Mouse (Mus musculus): ENCODE measurements around the gene Smarcal1. TPM values are rescaled to one million over a fixed set of nuclear protein-coding genes. Genes with fewer than 3 reads are reported as not detected.

Gene Smarcal1
- polyA plus RNA-seq (2015; fragmentation: Nextera tagmentation; extraction: Ambion mirVana): 20.0 and 20.5 TPM in 2 replicates

- peak within 1 kb of the TSS; percentile 84 for H3K9ac ChIP-seq (ENCODE audit: low read length)
- peak within 1 kb of the TSS; percentile 71 for H3K4me2 ChIP-seq (ENCODE audit: low read depth, low read length)
- no peaks in the 10 kb centered on the region for H3K9me3 ChIP-seq (replicated peaks; ENCODE audit: control insufficient read depth, low read length)
- peak within 1 kb of the TSS; percentile 89 for H3K4me3 ChIP-seq (ENCODE audit: low read length)
- peak within 1 kb of the TSS; percentile 87 for H3K27ac ChIP-seq (ENCODE audit: low read length)
- H3K4me1 ChIP-seq (ENCODE audit: control insufficient read depth, insufficient read depth, low read length): peaks cover 15% of the 10 kb centered on the region
- peaks cover 4% of the 10 kb centered on the region; the same call in 1 of the 2 replicates for H3K27me3 ChIP-seq (ENCODE audit: control insufficient read depth, insufficient read depth, low read length)
- peaks cover 19% of the 10 kb centered on the region for H3K36me3 ChIP-seq (ENCODE audit: control insufficient read depth, insufficient read depth)
- ATAC-seq (replicated peaks; ENCODE audit: extremely low read depth, insufficient read depth, low FRiP score): peak; percentile 100
- WGBS: under 1% methylated on average over 25 of the region's 25 CpGs
Measured at GRCm38 (mm10) chr1:72582947-72583731, at the start of gene Smarcal1. Smarcal1 (plus strand) TSS chr1:72583251.

- Histone ChIP-seq H3K4me2 (ENCODE audit: low read depth, low read length) (no peak overlapping the region), H3K27ac (ENCODE audit: low read length) (no peak overlapping the region), H3K4me1 (ENCODE audit: control insufficient read depth, insufficient read depth, low read length) (peaks cover 8% of the 10 kb centered on the region), H3K36me3 (ENCODE audit: control insufficient read depth, insufficient read depth) (no peaks in the 10 kb centered on the region), H3K4me3 (ENCODE audit: low read length) (no peak overlapping the region), H3K9ac (ENCODE audit: low read length) (no peak overlapping the region), H3K9me3 (replicated peaks; ENCODE audit: control insufficient read depth, low read length) (no peaks in the 10 kb centered on the region), H3K27me3 (ENCODE audit: control insufficient read depth, insufficient read depth, low read length) (peaks cover 32% of the 10 kb centered on the region)
- no peak for ATAC-seq (replicated peaks; ENCODE audit: extremely low read depth, insufficient read depth, low FRiP score)
Measured at GRCm38 (mm10) chr1:72533439-72533838, 49.6 kb upstream of the Smarcal1 start.

DNA sequence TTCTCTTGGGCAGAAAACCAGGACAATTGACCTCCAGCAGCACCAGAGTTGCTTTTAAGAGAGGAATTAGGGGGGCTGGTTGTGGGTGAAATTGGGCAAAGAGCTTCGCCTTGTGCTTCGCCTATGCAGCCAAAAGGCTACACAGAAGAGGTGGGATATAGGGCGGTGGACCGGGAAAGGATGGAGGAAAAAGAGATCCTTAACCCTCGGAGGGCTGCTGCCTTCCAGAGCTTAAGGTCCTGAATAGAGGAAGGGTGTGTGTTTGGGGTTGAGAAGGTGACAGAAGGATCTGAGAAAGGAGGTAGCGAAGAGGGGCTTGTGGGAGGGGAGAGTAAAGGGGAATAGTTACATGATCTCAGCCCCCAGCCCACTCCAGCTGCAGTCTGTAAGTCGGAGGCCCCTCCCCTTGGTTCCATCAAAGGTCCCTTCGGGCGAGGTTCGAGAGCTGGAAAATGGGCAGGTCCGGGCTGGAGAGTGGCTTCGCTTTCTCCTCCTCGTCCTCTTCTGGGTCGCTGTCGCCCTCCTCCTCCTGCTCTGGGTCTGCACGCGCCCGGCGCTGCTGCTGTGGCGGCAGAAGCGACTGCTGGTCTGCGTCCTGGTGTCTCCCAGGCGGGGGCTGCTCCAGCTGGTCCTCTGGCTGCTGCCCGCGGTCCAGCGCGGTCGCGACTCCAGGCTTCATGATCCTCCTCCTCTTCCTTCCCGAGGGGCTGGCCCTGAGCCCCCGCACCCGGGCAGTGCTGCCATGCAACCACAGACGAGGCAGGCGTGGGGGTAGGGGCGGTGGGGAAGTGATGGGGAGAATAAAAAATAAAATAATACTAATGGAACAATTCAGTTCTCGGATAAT, 47.1 kb upstream of the Smarcal1 start:
- Histone ChIP-seq H3K9me3 (replicated peaks; ENCODE audit: control insufficient read depth, low read length) (no peaks in the 10 kb centered on the region), H3K36me3 (ENCODE audit: control insufficient read depth, insufficient read depth) (no peaks in the 10 kb centered on the region), H3K9ac (ENCODE audit: low read length) (no peak overlapping the region), H3K4me3 (ENCODE audit: low read length) (peak overlapping the region; percentile 37), H3K4me1 (ENCODE audit: control insufficient read depth, insufficient read depth, low read length) (peaks cover 8% of the 10 kb centered on the region), H3K27me3 (ENCODE audit: control insufficient read depth, insufficient read depth, low read length) (peaks cover 32% of the 10 kb centered on the region), H3K4me2 (ENCODE audit: low read depth, low read length) (peak overlapping the region; percentile 58), H3K27ac (ENCODE audit: low read length) (no peak overlapping the region)
- WGBS: 3% methylated on average over 36 of the region's 36 CpGs
- no peak for ATAC-seq (replicated peaks; ENCODE audit: extremely low read depth, insufficient read depth, low FRiP score)

DNA sequence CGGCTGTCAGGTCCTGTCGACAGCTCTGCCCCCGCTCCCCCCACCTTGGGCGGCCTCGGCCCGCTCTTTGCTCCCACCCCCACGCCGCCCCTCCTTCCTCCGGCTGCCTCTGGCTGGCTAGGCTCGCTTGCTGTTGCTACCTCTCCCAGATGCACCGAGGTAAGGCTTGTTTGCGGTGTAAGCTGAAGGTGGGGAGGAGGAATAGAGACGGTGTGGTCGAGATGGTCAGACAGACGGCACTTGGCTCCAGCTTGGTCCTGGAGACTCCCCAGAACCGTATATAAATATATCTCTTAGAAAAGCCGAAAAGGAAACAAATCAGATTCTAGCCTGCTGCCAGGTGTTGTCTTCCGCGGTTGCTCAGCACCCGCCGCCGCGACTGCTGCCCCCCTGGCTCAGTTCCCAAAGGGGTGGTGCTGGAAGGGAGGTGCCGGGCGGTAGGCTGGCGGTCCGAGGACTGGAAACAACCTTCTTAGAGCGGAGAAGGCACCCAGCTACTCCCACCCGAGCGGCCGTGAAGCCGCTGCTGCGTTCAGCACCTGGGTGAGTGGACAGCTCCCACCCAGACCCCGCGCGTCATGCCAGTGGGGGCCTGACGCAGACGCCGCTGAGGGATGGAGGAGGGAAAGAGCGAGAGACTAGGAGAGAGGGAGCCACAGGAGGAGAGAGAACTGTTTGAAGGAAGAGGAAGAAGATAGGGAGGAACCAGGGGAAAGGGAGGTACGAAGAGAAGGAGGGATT, 46.3 kb upstream of the Smarcal1 start, which contains the start of gene March4:
Gene March4, minus strand, starts transcription at position 320 of the 741 bp plus-strand sequence.
- H3K36me3 ChIP-seq (ENCODE audit: control insufficient read depth, insufficient read depth): no peaks in the 10 kb centered on the region
- peak; percentile 65 for ATAC-seq (replicated peaks; ENCODE audit: extremely low read depth, insufficient read depth, low FRiP score)
- whole genome bisulfite sequencing: under 1% methylated on average over 41 of the region's 41 CpGs
- H3K27ac ChIP-seq (ENCODE audit: low read length): no peak within 1 kb of the TSS
- H3K4me3 ChIP-seq (ENCODE audit: low read length): peak within 1 kb of the TSS; percentile 37
- H3K9me3 ChIP-seq (replicated peaks; ENCODE audit: control insufficient read depth, low read length): no peaks in the 10 kb centered on the region
- H3K27me3 ChIP-seq (ENCODE audit: control insufficient read depth, insufficient read depth, low read length): peaks cover 32% of the 10 kb centered on the region
- no peak within 1 kb of the TSS for H3K9ac ChIP-seq (ENCODE audit: low read length)
- H3K4me2 ChIP-seq (ENCODE audit: low read depth, low read length): peak within 1 kb of the TSS; percentile 58
- H3K4me1 ChIP-seq (ENCODE audit: control insufficient read depth, insufficient read depth, low read length): peaks cover 8% of the 10 kb centered on the region

GRCm38 (mm10) chr1:72538266-72538665, 44.8 kb upstream of the Smarcal1 start:
- Histone ChIP-seq H3K4me2 (ENCODE audit: low read depth, low read length) (no peak overlapping the region), H3K36me3 (ENCODE audit: control insufficient read depth, insufficient read depth) (no peaks in the 10 kb centered on the region), H3K27me3 (ENCODE audit: control insufficient read depth, insufficient read depth, low read length) (peaks cover 30% of the 10 kb centered on the region), H3K9ac (ENCODE audit: low read length) (no peak overlapping the region), H3K9me3 (replicated peaks; ENCODE audit: control insufficient read depth, low read length) (no peaks in the 10 kb centered on the region), H3K4me1 (ENCODE audit: control insufficient read depth, insufficient read depth, low read length) (peaks cover 8% of the 10 kb centered on the region), H3K27ac (ENCODE audit: low read length) (no peak overlapping the region), H3K4me3 (ENCODE audit: low read length) (no peak overlapping the region)
- WGBS: 79% methylated on average over 5 of the region's 5 CpGs
- ATAC-seq (replicated peaks; ENCODE audit: extremely low read depth, insufficient read depth, low FRiP score): no peak

DNA sequence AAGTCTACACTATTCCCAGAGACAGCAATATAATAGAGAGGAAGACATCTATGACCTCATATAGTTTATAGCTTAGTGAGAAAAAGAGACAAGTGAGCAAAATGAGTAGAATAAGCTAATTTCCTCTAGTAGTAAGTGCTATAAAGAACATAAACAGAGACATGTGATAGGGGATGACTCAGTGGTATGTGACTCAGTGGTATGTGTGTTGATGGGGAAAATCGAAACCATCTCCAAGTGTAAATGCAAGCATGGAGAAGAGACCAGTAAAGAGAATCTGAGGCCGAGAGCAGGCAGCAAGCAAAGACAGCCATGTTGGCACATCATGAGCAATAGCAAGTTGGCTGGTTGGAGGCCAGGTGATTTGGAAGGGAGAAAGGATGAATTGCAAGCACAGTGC, 32.7 kb upstream of the Smarcal1 start:
- 68% methylated on average over 2 of the region's 2 CpGs for WGBS
- Histone ChIP-seq H3K4me1 (ENCODE audit: control insufficient read depth, insufficient read depth, low read length) (no peaks in the 10 kb centered on the region), H3K36me3 (ENCODE audit: control insufficient read depth, insufficient read depth) (no peaks in the 10 kb centered on the region), H3K9me3 (replicated peaks; ENCODE audit: control insufficient read depth, low read length) (no peaks in the 10 kb centered on the region), H3K27me3 (ENCODE audit: control insufficient read depth, insufficient read depth, low read length) (no peaks in the 10 kb centered on the region), H3K4me2 (ENCODE audit: low read depth, low read length) (no peak overlapping the region), H3K4me3 (ENCODE audit: low read length) (no peak overlapping the region), H3K9ac (ENCODE audit: low read length) (no peak overlapping the region), H3K27ac (ENCODE audit: low read length) (no peak overlapping the region)
- ATAC-seq (replicated peaks; ENCODE audit: extremely low read depth, insufficient read depth, low FRiP score): no peak

DNA sequence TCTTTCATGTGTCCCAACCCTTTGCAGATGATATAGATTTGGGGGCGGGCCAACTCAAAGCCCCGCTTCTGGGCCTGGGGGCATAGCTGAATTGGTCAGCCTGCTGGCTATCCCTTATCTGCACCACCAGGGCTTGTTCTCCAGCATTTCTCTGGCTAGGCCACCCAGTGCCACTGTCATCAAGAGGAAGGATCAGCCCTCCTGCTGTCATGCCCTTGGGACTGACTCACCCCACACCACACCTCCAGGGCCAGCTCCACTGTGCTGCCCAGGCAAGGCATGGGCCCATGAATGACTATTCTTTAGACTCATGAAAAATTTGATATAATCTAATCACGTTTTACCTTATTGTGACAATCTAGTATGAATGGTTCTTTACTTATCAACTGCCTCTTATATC, 26.6 kb upstream of the Smarcal1 start:
- WGBS: 72% methylated on average over 3 of the region's 3 CpGs
- Histone ChIP-seq H3K4me3 (ENCODE audit: low read length) (no peak overlapping the region), H3K9me3 (replicated peaks; ENCODE audit: control insufficient read depth, low read length) (no peaks in the 10 kb centered on the region), H3K9ac (ENCODE audit: low read length) (no peak overlapping the region), H3K4me2 (ENCODE audit: low read depth, low read length) (no peak overlapping the region), H3K36me3 (ENCODE audit: control insufficient read depth, insufficient read depth) (no peaks in the 10 kb centered on the region), H3K27me3 (ENCODE audit: control insufficient read depth, insufficient read depth, low read length) (no peaks in the 10 kb centered on the region), H3K27ac (ENCODE audit: low read length) (no peak overlapping the region), H3K4me1 (ENCODE audit: control insufficient read depth, insufficient read depth, low read length) (no peaks in the 10 kb centered on the region)
- ATAC-seq (replicated peaks; ENCODE audit: extremely low read depth, insufficient read depth, low FRiP score): no peak

DNA sequence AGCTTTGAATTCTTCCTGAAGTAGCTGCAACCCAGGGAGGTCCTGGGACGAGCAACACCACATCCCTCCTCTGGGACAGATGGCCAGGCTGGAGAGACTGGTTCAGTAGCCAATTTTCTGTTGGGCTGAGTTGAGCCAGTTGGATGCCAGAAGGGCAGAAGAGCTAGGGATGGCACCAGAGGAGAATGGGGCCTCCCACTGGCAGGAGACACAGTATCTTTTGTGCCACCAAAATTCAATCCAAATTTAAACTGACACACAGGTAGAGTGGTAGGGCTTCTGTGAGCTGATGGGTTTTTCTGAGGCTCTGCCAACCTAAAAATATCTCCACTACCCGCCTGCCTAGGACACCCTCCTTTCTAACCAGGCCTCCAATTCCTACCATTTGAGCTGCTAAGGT, 24.4 kb upstream of the Smarcal1 start:
- no peaks in the 10 kb centered on the region for H3K4me1 ChIP-seq (ENCODE audit: control insufficient read depth, insufficient read depth, low read length)
- H3K36me3 ChIP-seq (ENCODE audit: control insufficient read depth, insufficient read depth): no peaks in the 10 kb centered on the region
- no peak overlapping the region for H3K4me3 ChIP-seq (ENCODE audit: low read length)
- H3K9me3 ChIP-seq (replicated peaks; ENCODE audit: control insufficient read depth, low read length): no peaks in the 10 kb centered on the region
- H3K27ac ChIP-seq (ENCODE audit: low read length): no peak overlapping the region
- ATAC-seq (replicated peaks; ENCODE audit: extremely low read depth, insufficient read depth, low FRiP score): no peak
- no peaks in the 10 kb centered on the region for H3K27me3 ChIP-seq (ENCODE audit: control insufficient read depth, insufficient read depth, low read length)
- H3K4me2 ChIP-seq (ENCODE audit: low read depth, low read length): no peak overlapping the region
- WGBS: 53% methylated on average over 2 of the region's 2 CpGs
- H3K9ac ChIP-seq (ENCODE audit: low read length): no peak overlapping the region
